Mouse (Mus musculus): ENCODE measurements at regions not wholly inside any gene's neighbourhood (a gene's known extent, or its start where the extent isn't known, plus 50 kb on each side); places are given as distances from the start of the nearest gene placed in this dataset.

DNA sequence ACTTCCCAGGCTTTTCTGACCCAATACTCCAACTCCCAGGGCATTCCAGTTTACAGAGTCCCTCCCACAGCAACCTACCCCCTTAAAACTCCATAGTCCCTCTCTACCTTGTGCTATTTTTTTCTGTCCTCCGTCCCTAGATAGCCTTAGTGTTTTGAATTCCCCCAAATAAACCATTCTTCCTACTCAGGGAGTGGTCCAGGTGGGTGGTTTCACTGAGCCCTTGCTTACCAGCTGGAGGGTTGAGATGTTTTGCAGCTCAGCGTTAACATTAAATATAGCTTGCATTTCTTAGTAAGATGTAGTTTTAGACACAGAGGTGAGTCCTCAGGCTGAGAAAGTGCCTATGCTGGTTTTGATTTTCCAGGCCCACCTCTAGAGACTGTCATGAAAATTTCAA lies 313.0 kb downstream of the Bmper start:
- ATAC-seq (replicated peaks; ENCODE audit: poor library complexity, severe bottlenecking): no peak

DNA sequence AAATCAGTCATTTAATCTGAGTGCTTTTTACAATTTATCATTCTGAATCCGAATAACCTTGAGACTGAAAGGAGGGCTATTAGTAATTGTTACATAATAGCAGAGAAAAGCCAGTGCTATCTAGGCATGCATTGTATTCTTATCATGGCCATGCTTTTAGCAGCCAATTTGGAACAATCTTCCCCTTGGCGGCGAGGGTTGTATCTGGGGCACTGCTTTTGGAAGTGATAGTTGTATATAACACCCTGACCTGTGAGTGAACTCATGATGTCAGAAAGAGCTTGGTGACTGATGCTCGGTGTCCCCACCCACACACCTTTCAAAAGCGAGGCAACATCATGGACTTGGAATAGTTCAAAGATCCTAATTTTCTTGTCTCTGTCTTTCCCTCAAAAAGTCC lies 315.2 kb downstream of the Bmper start:
- ATAC-seq (replicated peaks; ENCODE audit: poor library complexity, severe bottlenecking): no peak

DNA sequence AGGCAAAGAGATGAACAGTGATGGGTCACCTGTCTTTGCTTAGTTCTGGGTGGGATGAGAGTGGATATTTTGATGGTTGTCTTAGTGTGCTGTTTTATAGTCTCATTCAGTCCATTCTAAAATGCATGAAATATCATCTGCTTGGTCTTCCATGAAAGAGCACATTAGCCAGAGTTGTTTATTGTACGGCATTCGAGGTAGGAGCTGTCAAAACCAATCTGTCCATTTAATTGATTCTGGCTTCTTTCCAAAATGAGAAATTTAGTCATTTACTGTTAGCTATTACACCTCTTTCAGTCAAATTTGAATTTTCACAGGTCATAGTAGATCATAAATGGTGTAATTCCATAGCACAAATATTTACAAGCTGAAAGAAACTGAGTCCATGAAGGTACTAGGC lies 328.8 kb downstream of the Bmper start:
- ATAC-seq (replicated peaks; ENCODE audit: poor library complexity, severe bottlenecking): no peak

DNA sequence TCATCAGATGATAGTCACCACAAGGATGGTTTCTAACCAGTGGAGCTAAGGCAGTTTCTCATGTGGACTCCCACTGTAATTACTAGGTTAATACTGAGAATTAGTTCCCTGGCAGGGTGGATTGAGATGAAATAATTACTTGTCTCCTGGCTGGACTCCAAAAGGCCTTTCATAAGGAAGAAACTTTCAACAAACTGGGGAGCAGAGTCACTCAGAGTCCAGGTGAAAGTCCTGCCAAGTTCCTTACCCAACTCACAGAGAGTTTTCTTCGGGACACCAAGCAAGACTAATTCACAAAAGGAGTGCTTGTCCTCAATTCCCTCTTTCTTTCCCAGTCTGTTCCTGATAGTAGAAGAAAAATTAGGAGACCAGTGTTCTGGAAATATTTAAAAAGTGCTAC lies 330.9 kb downstream of the Bmper start:
- ATAC-seq (replicated peaks; ENCODE audit: poor library complexity, severe bottlenecking): no peak

DNA sequence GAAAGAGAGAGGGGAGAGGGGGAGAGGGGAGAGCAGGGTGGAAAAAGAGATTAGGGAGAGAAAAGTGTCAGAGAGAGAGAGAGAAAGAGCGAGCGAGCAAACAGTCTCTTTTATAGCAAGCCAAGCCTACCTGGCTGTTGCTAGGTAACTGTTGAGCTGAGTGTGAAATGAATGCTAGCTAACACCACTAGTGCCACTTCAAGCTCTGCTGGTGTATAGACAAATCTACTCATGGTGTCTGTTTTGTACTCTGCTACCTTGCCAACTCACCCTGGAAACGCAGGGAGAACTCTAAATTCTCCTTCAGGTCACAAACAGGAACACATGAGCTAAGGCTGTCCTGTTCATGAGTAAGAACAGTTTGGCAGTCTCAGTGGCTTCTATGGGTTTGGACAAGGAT lies 334.7 kb downstream of the Bmper start:
- no peak for ATAC-seq (replicated peaks; ENCODE audit: poor library complexity, severe bottlenecking)

DNA sequence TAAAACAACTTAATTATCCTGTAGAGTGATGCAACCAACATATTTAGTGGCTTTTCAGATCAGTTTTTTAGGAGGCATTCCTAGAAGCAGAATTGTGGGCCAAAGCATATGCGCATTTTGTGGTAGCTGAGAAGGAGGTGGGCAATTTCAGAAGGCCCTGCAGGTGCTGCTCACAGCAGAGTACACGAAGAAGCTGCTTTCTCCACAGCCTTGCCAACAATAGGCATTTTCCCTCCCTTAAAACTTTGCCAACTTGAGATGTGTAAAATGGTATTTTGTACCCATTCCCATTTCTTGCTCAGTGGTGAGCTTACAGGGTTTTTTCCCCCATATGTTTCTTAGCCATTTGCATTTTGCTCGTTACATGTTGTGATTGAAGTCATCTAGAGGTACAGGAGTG lies 339.0 kb downstream of the Bmper start:
- ATAC-seq (replicated peaks; ENCODE audit: poor library complexity, severe bottlenecking): no peak

DNA sequence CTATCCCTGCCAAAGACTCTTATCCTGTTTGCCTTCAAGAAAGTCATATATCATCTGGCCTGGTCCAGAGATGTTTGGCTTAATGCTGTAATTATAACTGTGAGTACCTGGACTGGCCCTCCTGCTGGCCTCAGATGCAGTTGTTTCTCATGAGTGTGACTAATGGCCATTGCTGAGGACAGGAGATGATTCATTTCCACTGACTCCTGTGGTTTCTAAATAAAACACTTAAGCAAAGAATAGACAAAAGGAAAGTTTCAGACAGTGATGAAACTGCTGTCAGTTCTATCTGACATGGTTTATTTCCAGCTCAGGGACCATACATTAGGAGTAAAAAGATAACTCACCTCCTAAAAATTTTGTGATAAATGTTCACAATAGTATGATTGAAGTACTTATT lies 344.2 kb downstream of the Bmper start:
- peak; percentile 23; the same call in 1 of the 2 replicates for ATAC-seq (replicated peaks; ENCODE audit: poor library complexity, severe bottlenecking)

DNA sequence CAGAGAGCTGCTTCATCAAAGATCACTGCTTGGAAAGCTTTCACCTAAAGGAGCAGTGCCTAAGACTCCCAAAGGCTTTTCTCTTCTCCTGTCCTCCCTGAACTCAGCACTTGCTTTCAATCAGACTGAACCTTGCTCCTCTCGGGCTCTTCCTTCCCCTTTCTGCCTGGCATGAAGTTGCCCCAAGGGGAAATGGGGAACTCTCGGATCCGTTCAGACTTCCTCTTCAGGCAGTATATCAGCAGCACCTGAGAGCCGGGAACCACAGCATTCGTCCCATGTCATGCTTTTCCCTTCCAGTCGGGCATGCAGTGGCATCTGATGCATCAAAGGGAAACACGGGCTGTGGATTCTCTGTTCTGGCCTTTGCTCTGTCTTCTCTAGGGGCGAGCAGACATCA lies 347.3 kb downstream of the Bmper start:
- peak; percentile 95 for ATAC-seq (replicated peaks; ENCODE audit: poor library complexity, severe bottlenecking)

DNA sequence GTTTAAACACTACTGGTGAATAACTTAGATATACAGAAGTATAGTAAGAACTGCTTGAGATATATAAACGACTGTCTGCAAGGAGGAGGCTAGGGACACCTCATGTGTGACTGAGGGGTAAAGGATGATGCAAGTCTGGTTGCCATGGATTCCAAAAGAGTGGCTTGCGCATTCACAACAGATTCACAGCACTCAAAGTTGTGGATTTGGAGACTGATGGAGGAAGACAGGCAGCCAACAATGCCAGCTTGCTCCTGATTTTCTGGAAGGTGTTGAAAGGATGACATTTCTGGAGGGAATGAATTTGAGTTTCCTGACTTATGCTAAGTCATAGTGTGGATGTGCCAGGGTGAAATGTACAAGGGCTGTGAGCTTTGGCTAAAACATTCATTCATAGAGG lies 353.4 kb downstream of the Bmper start:
- no peak for ATAC-seq (replicated peaks; ENCODE audit: poor library complexity, severe bottlenecking)

DNA sequence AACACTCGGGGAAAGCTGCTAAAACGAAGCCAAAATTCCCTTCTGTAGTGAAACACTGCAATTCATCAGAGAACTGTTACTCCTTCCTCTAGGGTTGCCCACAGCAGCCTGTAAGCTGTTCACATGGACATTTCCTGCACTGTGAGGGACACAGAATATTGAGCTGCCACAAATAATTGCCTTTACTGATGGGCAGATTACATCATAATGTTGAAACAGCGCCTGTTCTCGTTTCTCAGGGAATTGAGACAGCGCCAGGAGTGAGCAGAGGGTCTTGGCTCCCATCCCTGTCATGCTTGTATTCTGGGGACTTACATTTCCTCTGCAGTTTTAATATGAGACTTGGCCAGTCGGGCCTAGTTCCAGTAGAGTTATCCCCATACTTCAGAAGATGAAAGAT lies 357.3 kb downstream of the Bmper start:
- ATAC-seq (replicated peaks; ENCODE audit: poor library complexity, severe bottlenecking): peak; percentile 57

DNA sequence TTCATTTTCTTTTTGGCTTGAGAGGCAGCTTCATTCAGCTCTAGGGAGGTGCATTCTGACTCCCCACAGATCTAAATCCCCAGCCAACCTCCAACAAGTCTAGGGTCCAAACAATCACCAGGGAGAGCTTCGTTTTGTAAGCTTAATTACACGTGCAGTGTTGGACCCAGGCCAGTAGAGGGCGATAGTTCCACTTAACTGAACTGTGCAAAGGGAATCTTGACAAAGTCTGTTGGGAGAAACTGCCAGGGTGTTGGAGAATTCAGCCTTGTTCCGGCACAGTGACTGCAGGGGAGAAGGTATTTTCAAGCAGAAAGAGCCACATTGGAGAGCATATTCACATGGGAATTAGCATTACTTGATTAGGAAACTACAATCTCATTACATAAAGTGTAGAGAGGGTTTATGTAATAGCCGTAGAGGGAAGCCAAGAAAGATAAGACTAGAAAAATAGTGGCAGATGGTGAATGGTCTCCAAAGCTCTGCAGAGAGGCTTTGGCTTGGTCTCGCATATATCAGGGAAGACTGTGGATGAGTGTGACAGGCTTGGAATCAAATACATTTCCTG lies 358.2 kb downstream of the Bmper start:
- peak; percentile 89 for ATAC-seq (replicated peaks; ENCODE audit: poor library complexity, severe bottlenecking)

DNA sequence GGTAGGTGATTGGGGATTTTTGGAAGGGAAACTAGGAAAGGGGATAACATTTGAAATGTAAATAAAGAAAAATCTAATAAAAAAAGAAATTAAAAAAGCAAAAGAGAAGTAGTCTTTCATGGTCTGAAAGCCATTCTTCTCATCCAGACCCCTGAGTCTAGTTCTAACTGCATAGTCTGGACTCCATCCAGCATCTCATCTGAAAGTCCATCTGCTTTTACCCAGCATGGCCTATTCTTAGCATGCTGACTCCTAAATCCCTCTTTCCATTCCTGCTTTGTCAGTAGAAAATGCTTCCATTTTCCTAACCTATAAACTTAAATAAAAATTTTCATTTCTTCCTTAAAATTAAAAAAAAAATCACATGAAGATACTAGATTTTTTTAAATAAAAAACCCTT lies 361.7 kb downstream of the Bmper start:
- ATAC-seq (replicated peaks; ENCODE audit: poor library complexity, severe bottlenecking): no peak

DNA sequence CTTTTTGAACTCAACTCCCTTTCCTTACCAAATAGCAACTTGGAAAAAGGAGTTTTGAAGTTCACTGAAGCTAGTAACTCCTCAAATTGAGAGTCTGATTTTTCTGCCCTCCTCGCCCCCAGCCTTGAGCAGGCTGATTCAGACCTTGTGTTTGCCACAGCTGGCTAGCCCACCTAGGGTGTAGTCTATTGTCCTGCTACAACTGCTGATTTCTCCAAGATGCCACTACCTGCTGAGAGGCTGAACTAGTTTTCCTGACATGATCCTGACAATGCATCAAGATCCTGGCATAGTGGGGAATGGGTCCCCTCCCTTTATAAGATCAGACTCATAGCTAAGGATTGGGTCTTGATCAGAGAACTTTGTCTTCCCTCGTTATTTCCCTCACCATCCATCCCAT lies 366.1 kb downstream of the Bmper start:
- ATAC-seq (replicated peaks; ENCODE audit: poor library complexity, severe bottlenecking): no peak

DNA sequence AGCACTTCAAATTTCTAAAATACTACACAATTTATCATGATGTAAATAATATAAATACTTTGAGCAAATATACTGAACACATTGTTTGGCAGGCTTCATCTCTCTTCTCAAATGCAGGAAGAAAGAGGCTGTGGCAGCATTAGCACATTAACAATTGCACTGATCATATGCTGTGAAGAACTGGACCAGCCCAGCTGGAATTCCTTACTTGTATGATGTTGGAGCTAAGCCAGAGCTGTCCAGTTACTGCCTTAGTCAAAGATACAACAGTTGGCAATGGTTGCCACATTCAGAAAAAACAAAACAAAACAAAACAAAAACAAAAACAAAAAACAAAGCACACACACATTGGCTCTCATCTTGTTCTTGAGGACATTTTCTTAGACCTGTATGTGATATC lies 369.0 kb downstream of the Bmper start:
- no peak for ATAC-seq (replicated peaks; ENCODE audit: poor library complexity, severe bottlenecking)

DNA sequence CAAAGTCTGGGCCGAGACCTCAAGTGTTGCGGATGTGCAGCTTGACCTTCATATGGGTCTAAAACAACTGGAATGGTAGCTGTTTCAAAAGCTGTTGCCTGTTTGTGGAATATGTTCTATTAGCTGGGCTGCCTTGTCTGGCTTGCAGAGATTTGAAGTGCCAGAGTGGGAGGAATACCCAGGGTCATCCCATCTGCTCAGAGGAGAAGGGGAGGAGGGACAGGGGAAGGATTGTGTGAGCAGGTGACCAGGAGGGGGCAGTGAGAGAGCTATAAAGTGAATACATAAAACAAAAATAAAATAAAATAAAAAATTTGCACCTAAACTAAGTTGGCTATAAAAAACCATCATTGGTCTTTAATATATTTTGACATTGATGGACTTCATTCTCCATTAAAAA lies 377.7 kb downstream of the Bmper start:
- ATAC-seq (replicated peaks; ENCODE audit: poor library complexity, severe bottlenecking): no peak

All from granulocyte monocyte progenitor cell, adult 5-6 weeks (primary cell).